Mouse (Mus musculus): ENCODE measurements around the gene Nab2.
A peak's percentile ranks its signal among the peaks of the same experiment; 100 is the strongest.

Nab2 gene

GRCm38 (mm10) chr10:127668093-127669050, at the start of gene Nab2:
Gene Nab2 (minus strand): TSS chr10:127668568.
- DNase-seq (ENCODE audit: low spot score in 2 of 2), result peak; percentile 87

GRCm38 (mm10) chr10:127712736-127713135, 44.4 kb upstream of the Nab2 start:
- no peak for DNase-seq (ENCODE audit: low spot score in 2 of 2)

- no peak for DNase-seq (ENCODE audit: low spot score in 2 of 2)
Measured at GRCm38 (mm10) chr10:127710331-127710730, 42.0 kb upstream of the Nab2 start.

- no peak for DNase-seq (ENCODE audit: low spot score in 2 of 2)
Measured at GRCm38 (mm10) chr10:127708850-127709370, 40.5 kb upstream of the Nab2 start.

GRCm38 (mm10) chr10:127707721-127708120, 39.4 kb upstream of the Nab2 start:
- DNase-seq (ENCODE audit: low spot score in 2 of 2), result no peak

- DNase-seq (ENCODE audit: low spot score in 2 of 2), result no peak
Measured at GRCm38 (mm10) chr10:127705783-127706182, 37.4 kb upstream of the Nab2 start.

- DNase-seq (ENCODE audit: low spot score in 2 of 2), result no peak
Measured at GRCm38 (mm10) chr10:127704766-127705220, 36.4 kb upstream of the Nab2 start, which contains the start of gene Myo1a. Gene Myo1a (plus strand): TSS chr10:127705170.

- no peak for DNase-seq (ENCODE audit: low spot score in 2 of 2)
Measured at GRCm38 (mm10) chr10:127704293-127704692, 35.9 kb upstream of the Nab2 start.

- DNase-seq (ENCODE audit: low spot score in 2 of 2), result no peak
Measured at GRCm38 (mm10) chr10:127703299-127703698, 34.9 kb upstream of the Nab2 start.

GRCm38 (mm10) chr10:127698966-127699365, 30.6 kb upstream of the Nab2 start:
- no peak for DNase-seq (ENCODE audit: low spot score in 2 of 2)

- no peak for DNase-seq (ENCODE audit: low spot score in 2 of 2)
Measured at GRCm38 (mm10) chr10:127695775-127696174, 27.4 kb upstream of the Nab2 start.

GRCm38 (mm10) chr10:127694636-127695035, 26.3 kb upstream of the Nab2 start:
- DNase-seq (ENCODE audit: low spot score in 2 of 2), result peak; percentile 21 to 40

GRCm38 (mm10) chr10:127691053-127691452, 22.7 kb upstream of the Nab2 start:
- no peak for DNase-seq (ENCODE audit: low spot score in 2 of 2)

- no peak for DNase-seq (ENCODE audit: low spot score in 2 of 2)
Measured at GRCm38 (mm10) chr10:127682886-127683285, 14.5 kb upstream of the Nab2 start.

GRCm38 (mm10) chr10:127679881-127680280, 11.5 kb upstream of the Nab2 start:
- DNase-seq (ENCODE audit: low spot score in 2 of 2), result no peak

- DNase-seq (ENCODE audit: low spot score in 2 of 2), result no peak
Measured at GRCm38 (mm10) chr10:127679208-127679607, 10.8 kb upstream of the Nab2 start.

- DNase-seq (ENCODE audit: low spot score in 2 of 2), result peak; percentile 64 to 71
Measured at GRCm38 (mm10) chr10:127677591-127678336, 9.4 kb upstream of the Nab2 start.

GRCm38 (mm10) chr10:127676691-127677548, 8.6 kb upstream of the Nab2 start:
- peak; percentile 90 to 94 for DNase-seq (ENCODE audit: low spot score in 2 of 2)

- no peak for DNase-seq (ENCODE audit: low spot score in 2 of 2)
Measured at GRCm38 (mm10) chr10:127675859-127676398, 7.6 kb upstream of the Nab2 start.

GRCm38 (mm10) chr10:127674794-127675522, 6.6 kb upstream of the Nab2 start:
- peak; percentile 96 for DNase-seq (ENCODE audit: low spot score in 2 of 2)

Data from right cerebral cortex, adult 2 months (tissue).